Mouse (Mus musculus): Measurements from ENCODE around the gene P2rx4.

- TF ChIP-seq POLR2A (IDR thresholded peaks at IDR 0.05; ENCODE audit: extremely low read depth, insufficient read depth, low read length) = no peak
- no peak for TF ChIP-seq CTCF (IDR thresholded peaks at IDR 0.05; ENCODE audit: low read depth, low read length)
These were observed 8.4 kb downstream of the P2rx4 start for GRCm38 (mm10) chr5:122715723-122716122.

Data from liver, adult 2 months (tissue).